Mouse (Mus musculus): ENCODE results near the gene Kcnip1. TPM values are rescaled to one million over a fixed set of nuclear protein-coding genes. Genes with fewer than 3 reads are reported as not detected.
A peak's percentile ranks its signal among the peaks of the same experiment; 100 is the strongest.

Kcnip1 gene
- polyA plus RNA-seq, 1 experiment from 2014 or later: 4.3 TPM

- 83% methylated on average over 2 of the region's 2 CpGs for WGBS
- no peak overlapping the region for H3K9ac ChIP-seq
- H3K4me3 ChIP-seq: no peak overlapping the region
- ATAC-seq (ENCODE audit: insufficient number of reproducible peaks, low FRiP score, low TSS enrichment, low read depth): no peak
- H3K27me3 ChIP-seq: no peaks in the 10 kb centered on the region
- H3K9me3 ChIP-seq: no peaks in the 10 kb centered on the region
- no peak overlapping the region for H3K4me2 ChIP-seq
- no peaks in the 10 kb centered on the region for H3K36me3 ChIP-seq
- no peak overlapping the region for H3K27ac ChIP-seq
- H3K4me1 ChIP-seq: 0 out of 2 replicates have a peak, but pooled peaks cover 2% of the 10 kb centered on the region
These were observed 17.8 kb downstream of the Kcnip1 start for GRCm38 (mm10) chr11:33975121-33975520.

DNA sequence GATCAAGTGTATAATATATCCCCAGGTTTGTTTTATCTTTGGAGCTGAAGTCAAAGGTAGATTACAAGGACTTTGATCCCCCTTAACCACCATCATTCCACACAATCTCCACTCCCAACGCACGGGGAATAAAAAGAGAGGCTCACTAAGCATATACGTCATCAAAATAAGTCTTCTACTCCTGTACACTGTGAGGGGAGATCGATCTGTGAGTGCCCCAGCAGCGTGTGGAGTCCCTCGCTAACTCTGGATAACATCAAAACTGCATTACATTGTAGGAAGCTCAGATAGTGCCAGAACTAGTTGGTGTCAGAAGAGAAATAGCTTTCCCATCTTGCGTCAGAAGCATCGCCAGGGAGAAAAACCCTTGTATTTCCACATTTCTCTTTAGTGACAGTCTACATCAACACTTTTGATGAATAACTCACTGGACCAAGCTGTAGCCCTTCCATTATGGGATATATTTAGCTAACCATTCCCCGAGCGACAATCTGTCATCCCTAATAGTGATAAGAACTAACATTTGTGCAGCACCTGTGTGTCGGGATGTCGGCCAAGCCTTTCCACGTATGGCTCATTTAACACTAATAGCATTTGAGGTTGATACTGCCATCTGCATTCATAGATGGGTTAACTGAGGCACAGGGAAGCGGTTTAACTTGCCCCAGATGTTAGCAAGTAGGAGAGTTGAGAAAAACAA is 18.5 kb downstream of the Kcnip1 start:
- WGBS: 69% methylated on average over 14 of the region's 14 CpGs
- ATAC-seq (ENCODE audit: insufficient number of reproducible peaks, low FRiP score, low TSS enrichment, low read depth): no peak
- Histone ChIP-seq H3K27ac (no peak overlapping the region), H3K27me3 (no peaks in the 10 kb centered on the region), H3K4me1 (peaks cover 7% of the 10 kb centered on the region; the same call in 1 of the 2 replicates), H3K4me3 (no peak overlapping the region), H3K9ac (no peak overlapping the region), H3K9me3 (no peaks in the 10 kb centered on the region), H3K4me2 (no peak overlapping the region), H3K36me3 (no peaks in the 10 kb centered on the region)

DNA sequence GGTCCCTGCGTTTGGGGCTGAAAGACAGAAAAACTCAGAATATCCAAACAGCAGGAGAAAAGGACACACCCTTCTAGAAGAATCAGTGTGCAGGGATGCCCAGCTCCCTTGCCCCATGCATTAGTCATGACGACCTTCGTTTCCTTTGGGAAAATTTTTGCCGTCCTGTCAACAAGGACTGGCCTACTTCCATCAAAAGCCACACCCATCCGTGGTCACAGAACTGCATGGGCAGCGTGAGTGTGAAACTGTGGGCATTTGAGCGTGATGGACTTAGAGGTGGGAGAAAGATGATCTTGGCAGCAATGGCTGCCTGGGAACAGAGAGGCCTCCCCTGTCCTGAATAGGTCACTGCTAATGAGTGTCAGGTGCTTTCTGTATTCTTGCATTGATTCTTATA is 20.8 kb downstream of the Kcnip1 start:
- Histone ChIP-seq H3K27me3 (no peaks in the 10 kb centered on the region), H3K4me1 (peaks cover 18% of the 10 kb centered on the region; the same call in 1 of the 2 replicates), H3K4me2 (no peak overlapping the region), H3K9ac (no peak overlapping the region), H3K27ac (no peak overlapping the region), H3K36me3 (no peaks in the 10 kb centered on the region), H3K4me3 (no peak overlapping the region), H3K9me3 (no peaks in the 10 kb centered on the region)
- WGBS: 79% methylated on average over 7 of the region's 7 CpGs
- ATAC-seq (ENCODE audit: insufficient number of reproducible peaks, low FRiP score, low TSS enrichment, low read depth): no peak

DNA sequence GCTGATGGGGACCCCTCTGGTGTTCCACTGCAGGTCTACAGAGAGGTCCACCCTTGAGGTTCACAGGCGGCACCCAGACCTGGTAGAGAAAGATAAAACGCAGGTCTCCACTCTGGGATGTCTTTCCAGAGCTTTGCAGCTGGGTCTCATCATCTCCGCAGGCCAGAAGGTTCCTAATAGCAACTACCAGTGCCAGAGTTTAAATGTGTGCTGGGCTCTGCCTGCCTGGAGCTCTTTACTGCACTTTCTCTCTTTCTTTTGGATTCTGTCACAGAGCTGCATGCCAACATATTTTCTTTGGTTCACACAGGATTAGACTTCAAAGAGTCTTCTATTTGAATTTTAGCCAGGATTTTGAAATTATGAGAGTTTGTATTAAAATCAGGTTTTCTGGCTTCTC is 23.8 kb downstream of the Kcnip1 start:
- Histone ChIP-seq H3K4me1 (peaks cover 18% of the 10 kb centered on the region; the same call in 1 of the 2 replicates), H3K4me3 (no peak overlapping the region), H3K27ac (peak overlapping the region; percentile 43; the same call in 1 of the 2 replicates), H3K4me2 (no peak overlapping the region), H3K9ac (no peak overlapping the region), H3K36me3 (no peaks in the 10 kb centered on the region), H3K27me3 (no peaks in the 10 kb centered on the region), H3K9me3 (no peaks in the 10 kb centered on the region)
- no peak for ATAC-seq (ENCODE audit: insufficient number of reproducible peaks, low FRiP score, low TSS enrichment, low read depth)
- 49% methylated on average over 3 of the region's 3 CpGs for WGBS

GRCm38 (mm10) chr11:33967708-33968107 is 25.2 kb downstream of the Kcnip1 start:
- no peak overlapping the region for H3K4me3 ChIP-seq
- 68% methylated on average over 4 of the region's 4 CpGs for WGBS
- H3K4me1 ChIP-seq: peaks cover 18% of the 10 kb centered on the region; the same call in 1 of the 2 replicates
- H3K9me3 ChIP-seq: no peaks in the 10 kb centered on the region
- H3K4me2 ChIP-seq: no peak overlapping the region
- no peak overlapping the region for H3K27ac ChIP-seq
- no peak for ATAC-seq (ENCODE audit: insufficient number of reproducible peaks, low FRiP score, low TSS enrichment, low read depth)
- H3K9ac ChIP-seq: no peak overlapping the region
- H3K36me3 ChIP-seq: no peaks in the 10 kb centered on the region
- H3K27me3 ChIP-seq: no peaks in the 10 kb centered on the region

DNA sequence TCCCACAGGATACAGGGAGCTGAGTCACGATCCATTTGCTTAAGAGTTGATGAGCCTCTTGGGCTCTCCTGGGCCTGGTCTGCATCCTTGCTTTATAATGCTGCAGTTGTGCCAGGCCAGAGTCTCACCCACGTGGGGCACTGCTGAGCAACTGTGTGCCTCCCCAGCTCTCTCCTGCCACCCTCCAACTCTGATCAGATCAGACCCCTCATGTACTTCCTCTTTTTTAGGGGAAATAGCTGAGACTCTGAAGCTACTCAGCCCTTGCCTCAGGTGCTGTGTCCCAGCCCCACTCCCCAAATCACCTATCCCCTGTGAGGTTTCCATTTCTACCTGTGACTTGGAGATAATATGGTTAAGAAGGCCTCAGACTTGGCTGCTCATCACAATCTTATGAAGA is 27.6 kb downstream of the Kcnip1 start:
- no peak overlapping the region for H3K4me2 ChIP-seq
- 57% methylated on average over 2 of the region's 2 CpGs for WGBS
- H3K36me3 ChIP-seq: no peaks in the 10 kb centered on the region
- peaks cover 16% of the 10 kb centered on the region; the same call in 1 of the 2 replicates for H3K4me1 ChIP-seq
- H3K9ac ChIP-seq: no peak overlapping the region
- H3K27me3 ChIP-seq: no peaks in the 10 kb centered on the region
- no peaks in the 10 kb centered on the region for H3K9me3 ChIP-seq
- no peak overlapping the region for H3K4me3 ChIP-seq
- H3K27ac ChIP-seq: no peak overlapping the region
- no peak for ATAC-seq (ENCODE audit: insufficient number of reproducible peaks, low FRiP score, low TSS enrichment, low read depth)

- Histone ChIP-seq H3K9me3 (no peaks in the 10 kb centered on the region), H3K27ac (no peak within 1 kb of the TSS), H3K4me1 (no peaks in the 10 kb centered on the region; the same call in 1 of the 2 replicates), H3K36me3 (no peaks in the 10 kb centered on the region), H3K9ac (no peak within 1 kb of the TSS), H3K4me2 (no peak within 1 kb of the TSS), H3K27me3 (no peaks in the 10 kb centered on the region), H3K4me3 (no peak within 1 kb of the TSS)
- WGBS: 16% methylated on average over 6 of the region's 6 CpGs
- no peak for ATAC-seq (ENCODE audit: insufficient number of reproducible peaks, low FRiP score, low TSS enrichment, low read depth)
These were observed 30.1 kb downstream of the Kcnip1 start, which contains the start of gene Kcnmb1 for GRCm38 (mm10) chr11:33962688-33963407. TSS of gene Kcnmb1 (plus strand) at chr11:33963013.

DNA sequence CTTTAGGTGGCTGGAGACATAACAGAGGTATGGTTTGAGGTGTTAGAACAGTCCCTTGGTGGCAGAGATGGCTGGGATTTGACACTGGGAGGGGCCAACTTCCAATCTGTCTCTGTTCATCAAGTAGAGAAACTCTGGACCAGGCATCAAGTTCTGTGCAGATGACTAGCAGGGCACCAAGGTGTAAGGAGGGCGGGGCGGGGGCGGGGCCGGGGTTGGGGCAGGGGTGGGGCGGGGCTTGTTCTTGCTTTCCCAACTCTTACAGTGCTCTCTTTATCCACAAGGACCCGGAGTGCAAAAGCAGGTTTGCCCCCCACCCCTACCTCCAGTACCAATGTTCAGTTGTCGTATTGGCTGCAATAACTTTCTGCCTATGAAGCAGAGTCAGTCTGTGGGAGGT is 30.8 kb downstream of the Kcnip1 start:
- no peak overlapping the region for H3K9ac ChIP-seq
- no peak for ATAC-seq (ENCODE audit: insufficient number of reproducible peaks, low FRiP score, low TSS enrichment, low read depth)
- no peak overlapping the region for H3K4me3 ChIP-seq
- H3K27ac ChIP-seq: no peak overlapping the region
- H3K36me3 ChIP-seq: no peaks in the 10 kb centered on the region
- WGBS: 32% methylated on average over 7 of the region's 7 CpGs
- H3K27me3 ChIP-seq: no peaks in the 10 kb centered on the region
- H3K4me1 ChIP-seq: no peaks in the 10 kb centered on the region; the same call in 1 of the 2 replicates
- no peaks in the 10 kb centered on the region for H3K9me3 ChIP-seq
- no peak overlapping the region for H3K4me2 ChIP-seq

GRCm38 (mm10) chr11:33958713-33959112 is 34.2 kb downstream of the Kcnip1 start:
- H3K36me3 ChIP-seq: no peaks in the 10 kb centered on the region
- no peaks in the 10 kb centered on the region for H3K27me3 ChIP-seq
- 83% methylated on average over 8 of the region's 8 CpGs for WGBS
- H3K4me2 ChIP-seq: no peak overlapping the region
- no peak for ATAC-seq (ENCODE audit: insufficient number of reproducible peaks, low FRiP score, low TSS enrichment, low read depth)
- no peak overlapping the region for H3K4me3 ChIP-seq
- no peaks in the 10 kb centered on the region for H3K9me3 ChIP-seq
- no peak overlapping the region for H3K9ac ChIP-seq
- no peak overlapping the region for H3K27ac ChIP-seq
- H3K4me1 ChIP-seq: no peaks in the 10 kb centered on the region; the same call in 1 of the 2 replicates

DNA sequence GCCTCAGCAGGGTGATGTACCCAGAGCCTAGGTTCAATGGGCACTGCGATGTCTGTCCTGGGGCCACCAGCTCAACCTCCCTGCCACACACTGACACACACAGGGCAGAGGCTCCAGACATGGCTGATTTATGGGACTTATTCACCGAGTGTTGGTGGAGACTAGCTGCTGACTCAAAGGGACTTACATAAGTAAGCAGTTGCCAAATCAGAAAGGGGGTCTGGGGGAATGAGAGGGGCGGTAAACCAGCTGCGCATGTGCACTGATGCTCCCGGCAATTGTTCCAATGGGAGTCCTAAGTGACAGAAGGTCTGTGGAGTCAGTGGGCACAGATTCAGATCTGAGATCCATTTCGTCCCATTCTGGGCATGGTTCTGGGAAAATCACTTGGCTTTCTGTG is 35.4 kb downstream of the Kcnip1 start:
- no peak overlapping the region for H3K9ac ChIP-seq
- H3K9me3 ChIP-seq: no peaks in the 10 kb centered on the region
- H3K27me3 ChIP-seq: no peaks in the 10 kb centered on the region
- ATAC-seq (ENCODE audit: insufficient number of reproducible peaks, low FRiP score, low TSS enrichment, low read depth): no peak
- no peaks in the 10 kb centered on the region; the same call in 1 of the 2 replicates for H3K4me1 ChIP-seq
- no peak overlapping the region for H3K27ac ChIP-seq
- 74% methylated on average over 6 of the region's 6 CpGs for WGBS
- H3K36me3 ChIP-seq: no peaks in the 10 kb centered on the region
- H3K4me2 ChIP-seq: no peak overlapping the region
- no peak overlapping the region for H3K4me3 ChIP-seq

GRCm38 (mm10) chr11:33956623-33957022 is 36.3 kb downstream of the Kcnip1 start:
- H3K4me1 ChIP-seq: no peaks in the 10 kb centered on the region

GRCm38 (mm10) chr11:33955982-33956381 is 37.0 kb downstream of the Kcnip1 start:
- no peak overlapping the region for H3K9ac ChIP-seq
- no peak overlapping the region for H3K4me3 ChIP-seq
- no peaks in the 10 kb centered on the region for H3K9me3 ChIP-seq
- 65% methylated on average over 4 of the region's 4 CpGs for WGBS
- no peaks in the 10 kb centered on the region for H3K36me3 ChIP-seq
- no peaks in the 10 kb centered on the region for H3K27me3 ChIP-seq
- H3K4me2 ChIP-seq: no peak overlapping the region
- no peak overlapping the region for H3K27ac ChIP-seq
- H3K4me1 ChIP-seq: no peaks in the 10 kb centered on the region
- ATAC-seq (ENCODE audit: insufficient number of reproducible peaks, low FRiP score, low TSS enrichment, low read depth): no peak

More at GRCm38 (mm10) chr11:33956623-33957022, 36.3 kb downstream of the Kcnip1 start:
- Histone ChIP-seq H3K36me3 (no peaks in the 10 kb centered on the region), H3K9ac (no peak overlapping the region), H3K27ac (no peak overlapping the region), H3K27me3 (no peaks in the 10 kb centered on the region), H3K9me3 (no peaks in the 10 kb centered on the region), H3K4me2 (no peak overlapping the region), H3K4me3 (no peak overlapping the region)
- no peak for ATAC-seq (ENCODE audit: insufficient number of reproducible peaks, low FRiP score, low TSS enrichment, low read depth)
- WGBS: 84% methylated on average over 5 of the region's 5 CpGs

Data from limb, embryonic 15.5 days (tissue).